Mouse (Mus musculus) liver, postnatal 0 days (tissue): ENCODE results near the gene Yif1b.

Experiments
- CTCF ChIP-seq: sonication (generic); IDR thresholded peaks from 2 replicates; pipeline ENCODE4 v1.5.1; 2016; ENCODE audit warnings: antibody characterized with exemption, low read depth
- EP300 ChIP-seq: IDR thresholded peaks from 2 replicates; pipeline ENCODE4 v1.6.1; 2016; ENCODE audit warnings: antibody characterized with exemption, low read depth, mild to moderate bottlenecking

DNA sequence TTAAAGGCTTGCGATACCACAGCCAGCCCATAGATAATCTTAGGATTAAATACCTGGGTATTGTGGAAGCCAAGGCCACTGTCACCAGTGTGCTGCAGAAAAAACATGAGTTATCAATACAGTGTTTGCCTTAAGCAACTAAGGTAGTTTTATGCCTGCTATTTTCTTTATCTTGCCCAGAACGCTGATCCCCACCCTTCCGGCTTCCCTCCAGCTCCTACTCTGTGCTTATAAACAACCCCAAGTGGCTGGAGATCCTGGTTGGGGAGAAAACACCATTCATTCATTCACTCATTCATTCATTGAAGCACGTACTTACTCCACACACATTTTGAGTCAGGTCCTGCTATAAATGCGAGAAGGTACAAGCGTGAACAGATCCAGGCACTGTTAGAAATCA lies 46.4 kb downstream of the Yif1b start:
- no peak for TF ChIP-seq EP300
- TF ChIP-seq CTCF: no peak
